Mouse (Mus musculus): Measurements from ENCODE around the gene Prss48. TPM values are rescaled to one million over a fixed set of nuclear protein-coding genes. Genes with fewer than 3 reads are reported as not detected.
"Not testable (repeated sequence)": the region's sequence is repeated elsewhere in the genome, so short reads cannot be mapped to it uniquely, and the experiment has no call there.

Gene Prss48
- polyA plus RNA-seq, 1 experiment = not detected

- Histone ChIP-seq H3K4me2 (ENCODE audit: low read depth) (no peak overlapping the region), H3ac (ENCODE audit: control insufficient read depth, insufficient read length) (no peak overlapping the region), H3K4me3 (no peak overlapping the region), H3K36me3 (ENCODE audit: control insufficient read depth, insufficient read depth) (no peaks in the 10 kb centered on the region), H3K79me2 (ENCODE audit: control insufficient read depth, insufficient read depth) (no peaks in the 10 kb centered on the region), H3K27me3 (ENCODE audit: control insufficient read depth, insufficient read depth, insufficient read length) (no peaks in the 10 kb centered on the region)
- TF ChIP-seq POLR2AphosphoS2 (IDR thresholded peaks at IDR 0.05; ENCODE audit: insufficient read length, low read depth) (no peak), TCF3 (IDR thresholded peaks at IDR 0.05; ENCODE audit: insufficient read length, low read depth) (no peak), USF1 (IDR thresholded peaks at IDR 0.05; ENCODE audit: low read depth) (no peak), E2F4 (IDR thresholded peaks at IDR 0.05; ENCODE audit: insufficient read depth) (no peak), REST (IDR thresholded peaks at IDR 0.05; ENCODE audit: insufficient read depth, insufficient read length) (no peak), CEBPB (IDR thresholded peaks at IDR 0.05; ENCODE audit: insufficient read depth, poor library complexity, severe bottlenecking) (no peak), TCF12 (IDR thresholded peaks at IDR 0.05; ENCODE audit: insufficient read depth, poor library complexity, severe bottlenecking) (no peak), POLR2A (IDR thresholded peaks at IDR 0.05; ENCODE audit: insufficient read length, low read depth) (no peak), SRF (IDR thresholded peaks at IDR 0.05; ENCODE audit: control insufficient read depth, insufficient read length, low read depth) (no peak), MYOD1 (IDR thresholded peaks at IDR 0.05; ENCODE audit: control insufficient read depth in 1 of 3, insufficient read length in 2 of 3, low read depth in 2 of 3) (no peak), MAX (IDR thresholded peaks at IDR 0.05; ENCODE audit: low read depth) (no peak), MYOG (IDR thresholded peaks at IDR 0.05; ENCODE audit: control insufficient read depth in 1 of 3, insufficient read depth in 1 of 3, insufficient read length in 2 of 3, low read depth in 2 of 3) (no peak)
Measured at GRCm38 (mm10) chr3:85984537-85984936, 17.8 kb downstream of the Prss48 start.

GRCm38 (mm10) chr3:85981761-85982160 is 20.5 kb downstream of the Prss48 start:
- H3K36me3 ChIP-seq (ENCODE audit: control insufficient read depth, insufficient read depth); H3K4me2 ChIP-seq (ENCODE audit: low read depth); H3ac ChIP-seq (ENCODE audit: control insufficient read depth, insufficient read length); H3K27me3 ChIP-seq (ENCODE audit: control insufficient read depth, insufficient read depth, insufficient read length); H3K4me3 ChIP-seq; H3K79me2 ChIP-seq (ENCODE audit: control insufficient read depth, insufficient read depth): not testable (repeated sequence)

GRCm38 (mm10) chr3:85980036-85980435 is 22.3 kb downstream of the Prss48 start:
- H3K4me3 ChIP-seq = no peak overlapping the region
- H3K36me3 ChIP-seq (ENCODE audit: control insufficient read depth, insufficient read depth) = no peaks in the 10 kb centered on the region
- H3K4me2 ChIP-seq (ENCODE audit: low read depth) = no peak overlapping the region
- H3K27me3 ChIP-seq (ENCODE audit: control insufficient read depth, insufficient read depth, insufficient read length) = no peaks in the 10 kb centered on the region
- H3ac ChIP-seq (ENCODE audit: control insufficient read depth, insufficient read length) = no peak overlapping the region
- H3K79me2 ChIP-seq (ENCODE audit: control insufficient read depth, insufficient read depth) = no peaks in the 10 kb centered on the region
- TF ChIP-seq MYOD1 (IDR thresholded peaks at IDR 0.05; ENCODE audit: control insufficient read depth in 1 of 3, insufficient read length in 2 of 3, low read depth in 2 of 3) (no peak), MYOG (IDR thresholded peaks at IDR 0.05; ENCODE audit: control insufficient read depth in 1 of 3, insufficient read depth in 1 of 3, insufficient read length in 2 of 3, low read depth in 2 of 3) (no peak), TCF12 (IDR thresholded peaks at IDR 0.05; ENCODE audit: insufficient read depth, poor library complexity, severe bottlenecking) (no peak), USF1 (IDR thresholded peaks at IDR 0.05; ENCODE audit: low read depth) (no peak), POLR2A (IDR thresholded peaks at IDR 0.05; ENCODE audit: insufficient read length, low read depth) (no peak), SRF (IDR thresholded peaks at IDR 0.05; ENCODE audit: control insufficient read depth, insufficient read length, low read depth) (no peak), REST (IDR thresholded peaks at IDR 0.05; ENCODE audit: insufficient read depth, insufficient read length) (no peak), POLR2AphosphoS2 (IDR thresholded peaks at IDR 0.05; ENCODE audit: insufficient read length, low read depth) (no peak), CEBPB (IDR thresholded peaks at IDR 0.05; ENCODE audit: insufficient read depth, poor library complexity, severe bottlenecking) (no peak), TCF3 (IDR thresholded peaks at IDR 0.05; ENCODE audit: insufficient read length, low read depth) (no peak), E2F4 (IDR thresholded peaks at IDR 0.05; ENCODE audit: insufficient read depth) (no peak), MAX (IDR thresholded peaks at IDR 0.05; ENCODE audit: low read depth) (no peak)

- H3K4me2 ChIP-seq (ENCODE audit: low read depth) = no peak overlapping the region
- TF ChIP-seq E2F4 (IDR thresholded peaks at IDR 0.05; ENCODE audit: insufficient read depth) = no peak
- no peak for TF ChIP-seq REST (IDR thresholded peaks at IDR 0.05; ENCODE audit: insufficient read depth, insufficient read length)
- no peak for TF ChIP-seq TCF12 (IDR thresholded peaks at IDR 0.05; ENCODE audit: insufficient read depth, poor library complexity, severe bottlenecking)
- no peak for TF ChIP-seq USF1 (IDR thresholded peaks at IDR 0.05; ENCODE audit: low read depth)
- no peak for TF ChIP-seq POLR2A (IDR thresholded peaks at IDR 0.05; ENCODE audit: insufficient read length, low read depth)
- TF ChIP-seq TCF3 (IDR thresholded peaks at IDR 0.05; ENCODE audit: insufficient read length, low read depth) = no peak
- TF ChIP-seq MYOD1 (IDR thresholded peaks at IDR 0.05; ENCODE audit: control insufficient read depth in 1 of 3, insufficient read length in 2 of 3, low read depth in 2 of 3) = no peak
- no peak for TF ChIP-seq POLR2AphosphoS2 (IDR thresholded peaks at IDR 0.05; ENCODE audit: insufficient read length, low read depth)
- TF ChIP-seq MAX (IDR thresholded peaks at IDR 0.05; ENCODE audit: low read depth) = no peak
Measured at GRCm38 (mm10) chr3:85974451-85974850, 27.8 kb downstream of the Prss48 start.

DNA sequence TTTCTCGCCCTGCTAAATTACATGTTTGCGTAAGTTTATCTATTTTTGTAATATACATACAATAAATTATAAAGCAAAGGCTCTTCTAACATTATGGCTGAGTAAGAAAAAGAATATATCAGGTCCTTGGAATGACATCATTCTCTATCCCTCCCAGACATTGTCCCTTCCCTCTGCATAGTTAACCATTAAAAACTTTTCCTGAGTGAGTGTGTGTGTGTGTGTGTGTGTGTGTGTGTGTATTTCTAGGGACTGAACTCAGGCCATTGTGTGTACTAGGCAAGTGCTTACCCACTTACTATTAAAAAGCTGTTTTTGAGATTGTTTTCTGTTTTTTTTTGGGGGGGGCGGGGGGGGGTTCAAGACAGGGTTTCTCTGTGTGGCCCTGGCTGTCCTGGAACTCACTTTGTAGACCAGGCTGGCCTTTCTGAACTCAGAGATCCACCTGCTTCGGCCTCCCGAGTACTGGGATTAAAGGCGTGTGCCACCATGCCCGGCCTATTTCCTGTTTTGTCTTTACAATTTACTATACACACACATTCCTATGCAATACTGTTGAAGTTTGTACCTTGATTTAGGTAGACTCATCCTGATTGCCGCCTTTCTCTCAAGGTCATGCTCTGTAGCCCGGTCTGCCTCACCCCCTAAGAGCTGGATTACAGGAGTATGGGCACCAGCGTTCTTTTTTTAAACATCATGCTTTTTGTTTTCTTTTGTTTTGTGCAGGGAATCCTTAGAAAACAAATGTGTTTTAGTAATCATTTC is 28.7 kb downstream of the Prss48 start:
- TF ChIP-seq CEBPB (IDR thresholded peaks at IDR 0.05; ENCODE audit: insufficient read depth, poor library complexity, severe bottlenecking) (no peak), TCF12 (IDR thresholded peaks at IDR 0.05; ENCODE audit: insufficient read depth, poor library complexity, severe bottlenecking) (no peak), REST (IDR thresholded peaks at IDR 0.05; ENCODE audit: insufficient read depth, insufficient read length) (no peak), POLR2A (IDR thresholded peaks at IDR 0.05; ENCODE audit: insufficient read length, low read depth) (no peak), MYOG (IDR thresholded peaks at IDR 0.05; ENCODE audit: control insufficient read depth in 1 of 3, insufficient read depth in 1 of 3, insufficient read length in 2 of 3, low read depth in 2 of 3) (no peak), E2F4 (IDR thresholded peaks at IDR 0.05; ENCODE audit: insufficient read depth) (no peak), USF1 (IDR thresholded peaks at IDR 0.05; ENCODE audit: low read depth) (no peak), MAX (IDR thresholded peaks at IDR 0.05; ENCODE audit: low read depth) (no peak), POLR2AphosphoS2 (IDR thresholded peaks at IDR 0.05; ENCODE audit: insufficient read length, low read depth) (no peak), MYOD1 (IDR thresholded peaks at IDR 0.05; ENCODE audit: control insufficient read depth in 1 of 3, insufficient read length in 2 of 3, low read depth in 2 of 3) (no peak), SRF (IDR thresholded peaks at IDR 0.05; ENCODE audit: control insufficient read depth, insufficient read length, low read depth) (no peak), TCF3 (IDR thresholded peaks at IDR 0.05; ENCODE audit: insufficient read length, low read depth) (no peak)
- H3K79me2 ChIP-seq (ENCODE audit: control insufficient read depth, insufficient read depth) = no peaks in the 10 kb centered on the region
- H3K4me3 ChIP-seq = no peak overlapping the region
- no peaks in the 10 kb centered on the region for H3K27me3 ChIP-seq (ENCODE audit: control insufficient read depth, insufficient read depth, insufficient read length)
- no peaks in the 10 kb centered on the region for H3K36me3 ChIP-seq (ENCODE audit: control insufficient read depth, insufficient read depth)
- no peak overlapping the region for H3ac ChIP-seq (ENCODE audit: control insufficient read depth, insufficient read length)
- no peak overlapping the region for H3K4me2 ChIP-seq (ENCODE audit: low read depth)

More at GRCm38 (mm10) chr3:85974451-85974850, 27.8 kb downstream of the Prss48 start:
- H3K27me3 ChIP-seq (ENCODE audit: control insufficient read depth, insufficient read depth, insufficient read length) = no peaks in the 10 kb centered on the region
- no peak overlapping the region for H3ac ChIP-seq (ENCODE audit: control insufficient read depth, insufficient read length)
- H3K36me3 ChIP-seq (ENCODE audit: control insufficient read depth, insufficient read depth) = no peaks in the 10 kb centered on the region
- no peak overlapping the region for H3K4me3 ChIP-seq
- H3K79me2 ChIP-seq (ENCODE audit: control insufficient read depth, insufficient read depth) = no peaks in the 10 kb centered on the region

All from myocyte (in vitro differentiated cells).